Mouse (Mus musculus): ENCODE data around the gene Vmn1r54.
A peak's percentile ranks its signal among the peaks of the same experiment; 100 is the strongest.
"Not testable (repeated sequence)": the region's sequence is repeated elsewhere in the genome, so short reads cannot be mapped to it uniquely, and the experiment has no call there.

Gene Vmn1r54

GRCm38 (mm10) chr6:90246000-90246399 lies at the start of gene Vmn1r54:
Gene Vmn1r54, plus strand, starts transcription at chr6:90246300.
- DNase-seq: no peak

- not testable (repeated sequence) for DNase-seq
Measured at GRCm38 (mm10) chr6:90202493-90202892, 43.6 kb upstream of the Vmn1r54 start, which contains the start of gene V1ra8. Gene V1ra8, plus strand, starts transcription at chr6:90202793.

GRCm38 (mm10) chr6:90224338-90224737 lies 21.8 kb upstream of the Vmn1r54 start, which contains the start of gene Vmn1r53:
Gene Vmn1r53, minus strand, starts transcription at chr6:90224438.
- no peak for DNase-seq

GRCm38 (mm10) chr6:90232114-90232513 lies 14.0 kb upstream of the Vmn1r54 start:
- DNase-seq: not testable (repeated sequence)

GRCm38 (mm10) chr6:90232681-90233080 lies 13.4 kb upstream of the Vmn1r54 start:
- no peak for DNase-seq

GRCm38 (mm10) chr6:90244019-90244418 lies 2.1 kb upstream of the Vmn1r54 start:
- no peak for DNase-seq

- DNase-seq: peak; percentile 17
Measured at GRCm38 (mm10) chr6:90288265-90288664, 42.2 kb downstream of the Vmn1r54 start.

- no peak for DNase-seq
Measured at GRCm38 (mm10) chr6:90300919-90301318, 54.8 kb downstream of the Vmn1r54 start, which contains the start of gene BC048671. Gene BC048671, plus strand, starts transcription at chr6:90301219.

GRCm38 (mm10) chr6:90306315-90306975 lies 60.3 kb downstream of the Vmn1r54 start:
- DNase-seq: no peak

- no peak for DNase-seq
Measured at GRCm38 (mm10) chr6:90308839-90309778, 63.0 kb downstream of the Vmn1r54 start.

- DNase-seq: peak; percentile 38
Measured at GRCm38 (mm10) chr6:90315961-90316360, 69.9 kb downstream of the Vmn1r54 start.

- no peak for DNase-seq
Measured at GRCm38 (mm10) chr6:90317510-90318258, 71.6 kb downstream of the Vmn1r54 start.

GRCm38 (mm10) chr6:90319019-90319418 lies 72.9 kb downstream of the Vmn1r54 start:
- no peak for DNase-seq

- no peak for DNase-seq
Measured at GRCm38 (mm10) chr6:90319475-90320191, 73.5 kb downstream of the Vmn1r54 start.

GRCm38 (mm10) chr6:90320429-90320828 lies 74.3 kb downstream of the Vmn1r54 start:
- DNase-seq: no peak

Data from right cerebral cortex, postnatal 14 days (tissue).